Mouse (Mus musculus) cerebellum, adult 8-10 months (tissue): ENCODE data around the gene Rbm7.
"Not testable (repeated sequence)": the region's sequence is repeated elsewhere in the genome, so short reads cannot be mapped to it uniquely, and the experiment has no call there.

Source experiments
- DNase-seq: peaks from one replicate; pipeline ENCODE4 v3.0.0; 2022

Rbm7 gene

DNA sequence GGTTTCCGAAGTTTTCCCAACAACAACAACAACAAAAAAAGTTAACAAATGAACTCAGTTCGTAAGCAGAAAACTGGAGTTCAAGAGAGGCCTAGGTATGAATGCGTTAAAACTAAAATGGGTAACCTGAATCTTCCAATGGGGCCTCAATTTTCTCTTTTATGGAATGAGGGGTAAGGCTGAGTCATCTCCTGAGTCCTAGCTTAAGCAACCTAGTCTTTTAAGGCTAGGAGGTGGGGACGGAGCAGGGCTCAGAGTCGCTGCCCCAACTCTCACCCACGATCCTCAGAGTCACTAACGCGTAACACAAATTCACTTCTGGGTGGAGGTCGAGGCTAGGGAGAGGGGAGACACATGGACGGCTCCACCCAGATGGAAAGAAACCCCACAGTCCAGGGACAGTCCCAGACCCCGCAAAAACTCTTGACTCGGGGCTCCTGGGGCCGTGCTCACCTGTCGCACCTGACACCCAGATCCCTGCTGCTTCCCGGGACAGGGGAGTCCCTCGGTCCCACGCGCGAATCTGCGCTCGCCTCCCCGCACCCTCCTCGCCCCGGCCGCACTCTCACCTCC is 15.2 kb downstream of the Rbm7 start:
- no peak for DNase-seq

DNA sequence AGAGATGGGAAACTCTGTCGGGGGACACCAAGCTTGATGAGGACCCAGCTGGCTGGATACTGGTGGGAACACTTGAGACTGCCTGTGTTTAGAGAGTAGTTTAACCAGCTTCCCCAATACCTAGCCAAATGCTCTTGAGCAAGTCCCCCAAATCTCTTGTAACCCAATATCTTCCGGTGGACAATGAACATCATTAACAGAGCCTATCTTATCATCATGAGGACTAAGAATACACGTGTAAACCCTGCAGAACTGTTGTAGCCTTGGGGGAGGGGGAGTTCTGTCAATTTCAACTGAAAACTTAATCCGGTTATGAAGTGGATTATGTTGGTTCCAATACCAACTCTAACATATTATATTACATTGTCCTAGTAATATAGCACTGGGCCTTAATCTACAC is 16.3 kb downstream of the Rbm7 start:
- DNase-seq: no peak

DNA sequence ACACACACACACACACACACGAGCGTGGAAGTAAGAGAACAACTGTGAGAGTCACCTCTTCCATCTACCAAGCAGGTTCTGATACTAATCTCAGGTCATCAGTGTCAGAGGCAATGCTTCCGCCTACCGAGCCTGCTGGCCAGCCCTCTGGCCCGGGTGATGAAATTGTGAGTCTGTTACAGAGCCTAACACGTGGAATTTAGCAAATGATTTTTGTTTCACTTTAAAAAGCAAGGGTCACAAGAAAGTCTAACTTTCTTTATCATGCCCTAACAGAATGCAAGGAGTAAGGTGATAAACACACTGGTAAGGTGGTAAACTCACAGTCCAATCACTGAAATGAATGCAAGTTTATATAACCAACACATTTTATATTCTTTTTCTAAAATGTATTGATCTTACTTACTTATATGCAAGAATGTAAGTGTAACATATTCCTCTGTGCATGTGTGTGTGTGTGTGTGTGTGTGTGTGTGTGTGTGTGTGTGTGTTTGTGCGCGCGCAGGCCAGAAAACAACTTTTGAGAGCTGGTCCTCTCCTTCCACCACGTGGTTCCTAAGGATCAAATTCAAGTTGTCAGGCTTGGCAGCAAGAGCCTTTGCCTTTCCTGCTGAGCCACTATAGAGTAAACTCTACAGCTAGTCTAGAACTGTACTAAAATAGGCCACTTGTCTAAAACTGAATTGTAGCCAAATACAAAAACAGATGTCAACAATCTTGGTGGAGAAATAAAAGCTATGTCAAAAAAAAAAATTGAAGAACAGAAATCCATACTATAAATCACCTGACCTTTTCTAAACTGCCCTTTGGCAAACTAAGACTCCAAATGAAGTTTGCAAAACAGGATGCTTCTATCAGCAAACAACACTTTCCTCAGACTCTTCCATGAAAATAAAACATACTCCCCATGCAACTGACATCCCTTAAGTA is 18.6 kb downstream of the Rbm7 start:
- DNase-seq: no peak

DNA sequence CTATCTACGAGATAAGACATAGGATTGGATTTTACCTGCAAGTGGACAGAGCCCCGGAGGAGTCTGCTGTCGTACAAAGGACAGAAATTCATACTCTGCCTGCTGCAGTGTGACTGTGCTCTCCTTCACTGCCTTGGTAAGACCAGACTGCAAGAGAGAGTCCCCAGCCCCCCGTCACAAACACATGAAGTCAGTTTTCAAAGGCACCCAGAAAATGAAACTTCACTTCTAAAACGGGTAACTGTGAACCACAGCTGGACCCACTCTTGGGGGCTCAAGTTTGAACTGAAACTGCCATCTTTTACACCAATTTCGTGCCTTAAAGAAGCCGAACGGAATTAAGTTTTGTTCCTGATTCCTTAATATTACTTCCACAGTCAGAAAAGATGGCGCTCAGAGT is 20.7 kb downstream of the Rbm7 start:
- DNase-seq: no peak

DNA sequence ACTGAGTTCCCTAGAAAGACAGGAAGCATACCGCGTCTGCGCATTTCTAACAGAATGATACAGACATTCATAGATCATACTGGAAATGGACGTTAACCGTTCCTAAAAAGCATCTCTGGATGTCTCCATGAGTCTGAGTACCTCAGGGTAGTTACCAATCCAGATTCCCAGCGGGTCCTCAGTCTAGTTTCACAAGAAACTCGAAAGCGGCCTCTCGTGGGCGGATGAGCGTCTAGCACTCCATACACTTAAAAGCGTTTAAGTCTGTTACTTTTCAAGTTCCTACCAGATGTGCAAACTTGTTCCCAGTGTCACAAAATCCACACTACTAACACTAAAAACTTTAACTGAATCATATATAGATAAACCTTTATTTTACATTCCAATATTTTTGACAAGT is 22.0 kb downstream of the Rbm7 start:
- no peak for DNase-seq

DNA sequence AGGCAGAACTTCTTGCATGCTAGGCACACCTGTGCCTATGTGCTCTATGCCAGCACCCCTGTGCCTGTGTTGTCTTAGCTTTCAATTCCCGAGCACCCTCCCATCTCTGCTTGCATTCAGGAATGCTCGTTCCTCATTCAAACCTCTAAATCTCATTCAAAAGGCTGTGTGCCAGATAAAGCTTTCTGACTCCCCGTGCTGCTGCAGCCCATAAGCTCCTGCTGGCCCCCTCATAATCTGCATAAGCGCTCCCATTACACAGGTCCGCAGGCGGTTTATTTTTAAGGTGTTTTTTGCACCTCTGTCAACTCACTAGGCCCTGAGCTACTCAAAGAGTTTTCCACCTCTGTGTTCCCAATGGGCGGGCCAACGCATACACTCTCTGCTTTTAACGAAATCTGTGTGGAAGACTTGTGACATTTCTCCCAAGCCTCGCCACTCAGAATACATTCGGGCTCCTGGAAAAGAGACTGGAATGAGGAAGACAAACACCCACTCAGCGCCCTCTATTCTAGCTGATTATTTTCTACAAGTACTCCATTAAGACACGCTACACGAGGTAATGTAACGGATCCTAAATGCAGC is 22.6 kb downstream of the Rbm7 start:
- DNase-seq: no peak

DNA sequence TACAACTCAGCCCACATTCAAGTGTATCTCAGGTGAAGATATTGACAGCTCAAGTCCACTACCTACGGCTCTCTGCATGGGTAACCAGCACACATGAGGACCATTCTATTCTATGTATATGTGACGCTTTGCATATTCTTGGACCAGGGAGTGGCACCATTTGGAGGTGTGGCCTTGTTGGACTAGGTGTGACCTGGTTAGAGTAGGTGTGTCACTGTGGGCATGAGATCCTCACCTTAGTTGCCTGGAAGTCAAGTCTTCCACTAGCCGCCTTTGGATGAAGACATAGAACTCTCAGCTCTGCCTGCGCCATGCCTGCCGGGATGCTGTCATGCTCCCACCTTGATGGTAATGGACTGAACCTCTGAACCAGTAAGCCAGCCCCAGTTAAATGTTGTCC is 27.6 kb downstream of the Rbm7 start:
- not testable (repeated sequence) for DNase-seq

DNA sequence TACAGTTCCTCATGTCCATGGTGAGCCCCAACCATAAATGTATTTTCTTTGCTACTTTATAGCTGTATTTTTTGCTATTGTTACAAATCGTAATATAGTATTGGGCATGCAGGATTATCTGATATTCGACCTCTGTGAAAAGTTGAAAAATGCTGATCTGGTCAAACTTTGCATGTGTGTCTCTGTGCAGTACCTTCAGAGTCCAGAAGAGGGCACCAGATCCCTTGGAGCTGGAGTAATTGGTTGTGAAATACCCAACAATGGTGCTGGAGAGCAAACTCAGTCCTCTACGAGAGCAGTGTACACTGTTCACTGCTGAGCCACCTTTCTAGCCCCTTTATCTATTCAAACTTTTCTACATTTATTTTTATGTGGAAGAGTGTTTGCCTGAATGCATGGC is 28.3 kb downstream of the Rbm7 start:
- peak; percentile 49 for DNase-seq

DNA sequence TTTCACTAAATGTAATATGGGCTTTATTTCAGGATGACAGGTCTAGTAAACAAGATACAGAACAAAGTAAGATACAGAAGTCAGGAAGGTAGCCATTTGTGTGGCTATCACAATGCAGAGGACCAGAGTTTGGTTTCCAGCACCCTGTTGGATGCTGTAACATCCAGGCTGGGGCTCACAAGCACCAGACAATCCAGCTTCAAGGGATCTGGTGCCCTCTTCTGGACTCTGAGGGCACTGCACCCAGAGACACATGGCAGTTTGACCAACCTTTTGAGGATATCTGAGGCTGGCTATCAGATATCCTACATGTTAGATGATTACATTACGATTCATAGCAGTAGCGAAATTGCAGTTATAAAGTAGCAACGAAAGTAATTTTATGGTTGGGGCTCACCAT is 29.4 kb downstream of the Rbm7 start:
- no peak for DNase-seq

DNA sequence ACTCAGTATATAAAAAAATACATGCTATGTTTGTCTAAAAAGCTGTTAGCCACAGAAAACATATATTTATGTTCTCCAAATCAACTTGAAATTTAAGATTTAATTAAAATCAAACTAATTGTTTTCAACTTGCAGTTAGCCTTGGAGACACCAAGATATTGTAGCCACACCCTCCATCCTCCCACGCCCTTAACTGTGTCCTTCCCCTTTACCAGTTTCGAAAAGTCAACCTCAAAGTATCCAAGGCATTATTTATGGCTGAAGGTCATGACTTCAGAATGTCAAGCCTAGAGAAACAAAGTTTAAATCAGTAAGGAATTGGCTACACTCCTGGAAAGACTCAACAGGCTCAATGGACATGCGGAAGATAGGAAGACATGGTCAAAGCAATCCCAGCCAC is 33.6 kb downstream of the Rbm7 start:
- DNase-seq: no peak

DNA sequence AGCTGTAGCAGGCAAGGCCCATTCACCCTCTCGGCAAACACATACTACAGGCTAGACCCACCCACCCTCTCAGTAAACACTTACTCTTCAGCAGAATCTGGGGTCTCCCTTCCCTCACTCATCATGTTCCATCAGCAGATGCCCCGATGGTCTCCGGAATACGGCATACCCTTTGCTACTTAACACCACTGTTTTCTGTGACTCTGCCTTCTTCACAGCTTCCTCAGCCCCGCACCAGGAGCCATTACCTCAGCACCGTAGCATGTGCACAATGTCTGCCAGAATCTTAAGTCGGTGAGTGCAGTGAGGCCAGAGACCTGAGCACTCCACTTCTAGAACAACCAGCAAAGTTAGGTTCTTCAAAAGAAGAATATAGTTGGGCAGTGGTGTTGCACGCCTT is 34.4 kb downstream of the Rbm7 start:
- DNase-seq: no peak

DNA sequence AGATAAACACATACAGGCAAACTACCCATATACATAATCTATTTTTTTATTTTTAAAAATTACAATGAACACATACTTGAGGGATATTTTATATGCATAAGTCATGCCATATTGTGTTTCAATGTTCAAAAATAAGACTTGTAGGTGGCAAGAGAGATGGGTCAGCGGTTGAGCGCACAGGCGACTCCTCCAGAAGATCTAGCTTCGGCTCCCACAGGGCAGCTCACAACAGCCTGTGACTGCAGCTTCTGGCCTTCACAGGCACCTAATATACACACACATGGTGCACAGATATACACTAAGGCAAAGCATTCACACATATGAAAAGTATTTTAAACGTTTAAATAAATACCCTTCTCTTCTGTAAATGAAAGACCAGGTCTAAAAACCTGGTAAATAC is 35.7 kb downstream of the Rbm7 start:
- no peak for DNase-seq

DNA sequence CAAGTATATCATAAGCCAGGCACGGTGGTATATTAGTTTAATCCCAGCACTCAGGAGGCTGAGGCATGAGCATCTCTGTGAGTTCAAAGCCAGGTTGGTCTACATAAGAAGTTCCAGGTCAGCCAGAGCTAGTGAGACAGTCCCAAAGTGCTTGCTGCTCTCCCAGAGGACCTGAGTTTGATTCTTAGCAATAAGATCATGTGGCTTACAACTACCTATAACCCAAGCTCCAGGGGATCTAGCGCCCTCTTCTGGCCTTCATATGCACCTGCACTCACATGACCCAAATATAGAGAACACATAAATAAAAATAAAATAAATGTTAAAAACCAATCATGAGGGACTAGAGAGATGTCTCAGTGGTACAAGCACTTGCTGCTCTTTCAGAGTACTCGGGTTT is 36.2 kb downstream of the Rbm7 start:
- no peak for DNase-seq

DNA sequence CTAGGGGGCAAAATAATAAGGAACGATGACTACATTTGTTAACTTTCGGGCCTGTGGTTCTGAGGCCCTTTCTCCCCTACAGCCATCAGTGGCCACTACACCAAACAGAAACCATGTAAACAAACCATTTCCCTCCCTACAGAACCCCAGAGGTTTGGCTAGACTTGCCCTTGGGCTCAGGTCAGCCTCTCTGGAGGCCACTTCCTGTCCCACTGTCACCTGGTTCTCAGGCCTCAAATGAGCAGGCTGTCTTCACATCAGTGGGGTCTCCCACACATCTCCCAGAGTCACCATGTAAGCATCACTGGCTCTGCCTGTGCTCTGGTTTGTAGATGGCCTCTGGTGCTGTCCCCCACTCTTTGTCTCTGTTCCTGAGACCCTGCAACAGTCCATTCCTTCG is 39.1 kb downstream of the Rbm7 start:
- DNase-seq: no peak

DNA sequence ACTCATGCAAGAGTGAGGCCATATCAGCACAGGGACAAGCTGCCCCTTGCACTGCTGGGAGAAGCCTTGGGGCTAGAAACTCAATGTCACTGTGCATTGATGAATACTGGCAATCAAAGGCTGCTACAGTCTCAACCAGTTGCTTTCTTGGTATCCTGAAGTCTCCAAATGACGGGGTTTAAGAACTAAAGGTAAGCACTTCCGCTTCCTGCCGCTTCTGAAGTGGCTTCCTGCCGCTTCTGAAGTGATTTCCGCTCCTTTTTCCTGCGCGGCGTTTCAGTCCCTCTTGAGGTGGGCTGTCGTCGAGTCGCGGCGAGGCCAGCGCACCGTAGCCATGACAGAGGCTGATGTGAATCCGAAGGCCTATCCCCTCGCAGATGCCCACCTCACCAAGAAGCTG is 45.0 kb downstream of the Rbm7 start:
- DNase-seq: no peak

DNA sequence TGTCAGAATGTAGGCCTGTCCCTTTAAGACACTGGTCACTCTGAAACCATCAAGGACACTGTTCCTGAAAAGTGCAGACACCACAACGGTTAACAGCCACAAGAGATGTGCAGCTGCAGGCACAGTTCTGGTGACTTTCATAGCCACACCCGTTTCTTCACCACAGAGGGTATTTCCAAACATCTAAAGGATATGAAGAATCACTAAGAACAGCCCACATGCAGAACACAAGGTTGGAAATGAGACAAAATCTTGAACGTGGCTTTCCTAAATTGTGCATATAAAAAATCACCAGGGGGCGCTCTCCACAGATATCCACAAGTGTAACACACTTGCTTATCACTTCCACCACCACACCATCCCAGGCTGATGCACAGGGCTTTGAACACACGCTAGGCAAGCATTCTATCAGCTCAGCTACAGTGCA is 47.3 kb downstream of the Rbm7 start:
- DNase-seq: peak; percentile 9

DNA sequence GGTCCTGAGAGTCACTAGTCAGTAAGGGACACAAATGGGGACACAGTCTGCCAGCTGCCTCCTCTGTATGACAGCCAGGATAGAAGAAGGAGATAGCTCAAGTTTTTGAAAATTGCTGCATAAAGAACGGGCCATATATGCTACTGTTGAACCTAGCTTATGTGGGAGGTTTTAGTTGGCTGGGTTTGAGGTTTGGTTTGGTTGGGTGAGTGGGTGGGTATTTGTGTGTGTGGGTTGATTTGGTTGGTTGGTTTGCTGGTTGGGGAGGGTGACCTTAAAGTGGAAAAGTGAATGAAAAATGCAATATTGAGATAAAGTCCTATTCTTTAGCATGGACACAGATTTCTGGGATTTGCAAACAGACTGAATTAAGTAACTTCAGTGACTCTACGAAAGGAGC is 50.3 kb downstream of the Rbm7 start:
- DNase-seq: no peak

DNA sequence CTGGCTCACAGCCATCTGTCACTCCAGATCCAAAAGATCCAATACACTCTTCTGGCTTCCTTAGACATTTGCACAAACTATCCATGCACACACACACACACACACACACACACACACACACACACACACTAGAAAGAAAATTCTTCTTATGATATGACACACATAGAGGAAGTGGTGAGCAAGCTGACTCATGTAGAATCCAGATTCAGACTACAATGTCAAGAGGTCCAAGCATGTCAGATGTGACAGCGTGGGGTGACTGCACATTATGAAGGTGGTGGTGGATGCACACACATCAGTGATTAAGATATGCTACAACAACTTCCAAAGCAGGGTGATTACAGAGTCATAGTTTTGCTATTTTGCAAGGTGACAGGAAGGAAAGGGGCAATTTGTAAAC is 51.2 kb downstream of the Rbm7 start:
- DNase-seq: no peak
